Mouse (Mus musculus) CD8-positive naive resting alpha-beta T cell, adult 2 months (primary cell): ENCODE results near the gene Fam120a.
A peak's percentile ranks its signal among the peaks of the same experiment; 100 is the strongest.

Source experiments
- DNase-seq, 2 experiments: peaks; one replicate each; pipeline ENCODE4 v3.0.0; 2022; ENCODE audit warnings: low read depth in 2 of 2, low spot score in 2 of 2

Gene Fam120a

GRCm38 (mm10) chr13:48919756-48920415, 47.9 kb downstream of the Fam120a start:
- DNase-seq = no peak

DNA sequence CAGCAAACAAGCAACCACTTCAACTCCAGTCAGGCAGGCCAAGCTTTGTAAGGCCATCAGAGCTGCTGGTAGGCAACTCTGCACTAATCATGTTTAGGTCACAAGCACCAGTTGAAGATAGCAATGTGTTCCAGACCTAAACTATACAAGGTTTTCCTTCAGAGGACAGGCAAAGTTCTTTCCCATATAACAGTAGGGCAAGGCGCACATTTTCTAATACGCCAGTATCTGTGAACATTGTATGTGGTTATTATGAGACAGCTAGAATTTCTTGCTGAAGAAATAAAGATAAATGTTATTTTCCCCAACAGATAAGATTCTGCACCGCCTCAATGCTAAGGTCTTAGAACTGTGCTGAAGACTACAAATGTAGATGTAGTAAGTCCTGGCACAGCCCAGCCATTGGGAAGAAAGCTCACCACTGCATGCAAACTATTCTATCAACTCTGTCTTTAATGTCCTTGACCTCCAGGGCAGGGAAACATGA, 50.7 kb downstream of the Fam120a start:
- DNase-seq = no peak

DNA sequence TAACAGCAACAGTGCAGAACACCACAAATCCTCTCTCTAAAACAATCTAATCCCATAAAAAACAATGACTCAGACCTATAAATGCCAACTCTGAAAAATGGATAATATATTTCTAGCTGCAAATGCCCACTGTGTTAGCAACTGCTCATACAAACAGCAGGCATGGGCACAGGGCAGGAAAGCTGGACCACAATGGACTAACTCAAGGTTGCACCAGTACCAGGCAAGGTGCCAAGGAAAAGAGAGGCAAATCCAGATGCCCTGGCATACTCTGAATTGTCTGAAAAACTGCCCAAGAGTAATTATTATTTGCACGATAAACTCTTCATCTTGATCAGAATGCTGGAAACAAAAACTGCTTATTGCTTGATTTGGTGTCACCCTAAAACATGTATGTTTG, 54.1 kb downstream of the Fam120a start:
- DNase-seq = no peak

DNA sequence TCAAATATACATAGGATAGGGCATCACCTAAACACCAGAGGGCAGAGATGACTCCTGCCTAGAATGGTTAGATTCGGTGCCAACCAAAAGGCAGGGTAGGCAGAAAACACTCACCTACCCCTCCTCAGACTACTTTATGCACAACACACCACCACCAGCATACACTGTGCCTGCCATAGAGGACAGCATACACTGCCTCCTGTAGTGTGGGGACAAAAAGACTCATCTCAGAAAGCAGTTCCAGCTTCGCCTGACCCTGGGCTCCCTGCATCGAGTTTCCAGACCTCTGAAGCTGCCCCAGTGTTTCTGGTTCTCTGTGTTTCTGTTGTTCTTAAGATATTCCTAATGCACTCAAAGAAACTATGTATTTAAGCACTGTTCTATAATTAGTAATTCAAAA, 54.7 kb downstream of the Fam120a start:
- no peak for DNase-seq

DNA sequence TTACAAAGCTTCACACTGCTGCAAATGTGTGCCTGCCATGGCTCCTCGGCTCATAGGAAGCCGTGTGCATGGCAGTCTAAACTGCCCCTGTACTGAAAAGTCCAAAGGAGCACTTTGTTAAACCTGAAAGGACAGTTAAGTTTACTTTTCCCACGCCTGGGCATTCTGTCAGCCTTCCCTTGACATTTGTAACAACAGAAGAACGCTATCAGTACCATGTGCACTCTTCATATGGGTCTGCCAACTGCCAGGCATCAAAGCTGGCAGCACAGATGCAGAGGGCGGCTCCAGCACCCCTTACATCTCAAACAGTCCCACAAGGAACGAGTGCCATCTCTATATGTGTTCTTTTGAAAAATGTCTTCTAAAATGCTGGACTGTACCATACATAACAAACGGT, 56.4 kb downstream of the Fam120a start:
- no peak for DNase-seq

GRCm38 (mm10) chr13:48905458-48905857, 62.4 kb downstream of the Fam120a start:
- no peak for DNase-seq

- DNase-seq = no peak
Measured at GRCm38 (mm10) chr13:48895376-48895775, 72.4 kb downstream of the Fam120a start.

DNA sequence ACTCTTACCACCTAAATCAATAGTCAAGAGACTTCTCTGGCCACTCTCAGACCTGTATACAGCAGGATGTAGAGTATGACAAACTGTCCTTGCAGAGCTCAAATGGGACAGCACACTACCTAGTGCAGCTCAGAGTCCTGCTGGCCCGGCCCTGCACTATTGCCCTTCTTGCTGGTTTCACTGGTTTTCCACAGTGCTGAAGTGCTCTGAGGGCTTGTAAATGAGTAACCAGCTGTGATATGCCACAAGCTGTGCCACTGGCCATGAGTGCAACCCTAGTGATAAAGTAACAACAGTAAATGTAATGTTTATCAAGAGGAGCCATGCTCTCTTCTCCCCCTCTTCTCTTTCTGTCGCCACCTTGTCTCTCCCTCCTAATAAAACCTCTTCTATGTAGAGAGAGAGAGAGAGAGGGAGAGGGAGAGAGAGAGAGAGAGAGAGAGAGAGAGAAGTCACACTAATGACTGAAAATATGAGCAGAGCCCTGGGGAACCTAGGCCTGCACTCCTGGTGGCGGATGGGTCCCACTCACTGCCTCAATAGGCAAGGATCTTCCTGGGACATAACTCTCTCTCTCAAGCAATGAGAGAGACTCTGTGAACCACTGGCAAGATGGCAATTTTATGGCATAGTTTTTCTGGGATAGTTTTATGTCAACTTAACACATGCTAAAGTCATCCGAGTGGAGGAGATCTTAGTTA, 77.4 kb downstream of the Fam120a start:
- no peak for DNase-seq

GRCm38 (mm10) chr13:48878534-48878933, 89.3 kb downstream of the Fam120a start:
- peak; percentile 96 to 97 for DNase-seq

DNA sequence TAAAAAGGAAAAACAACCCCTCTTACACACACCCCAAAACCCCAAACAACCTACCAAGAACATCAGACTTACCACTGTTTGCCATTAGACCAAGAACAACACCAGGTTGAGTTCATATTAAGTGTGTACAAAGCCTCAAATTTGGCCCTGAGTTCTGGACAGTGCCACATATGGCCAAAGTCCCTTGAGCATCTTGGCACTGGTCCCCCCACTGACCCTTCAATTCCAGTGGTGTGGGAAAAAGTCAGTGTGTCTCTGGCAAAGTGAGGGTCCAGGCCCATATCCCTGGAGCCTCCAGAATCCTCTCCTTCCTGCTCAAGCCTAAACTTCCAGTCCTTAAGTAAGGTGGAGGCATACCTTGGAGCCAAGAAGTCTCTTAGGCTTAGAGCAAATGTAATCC, 90.0 kb downstream of the Fam120a start:
- DNase-seq = no peak

GRCm38 (mm10) chr13:48872726-48873125, 95.1 kb downstream of the Fam120a start:
- DNase-seq = no peak

GRCm38 (mm10) chr13:48871887-48872606, 95.8 kb downstream of the Fam120a start:
- DNase-seq = no peak

DNA sequence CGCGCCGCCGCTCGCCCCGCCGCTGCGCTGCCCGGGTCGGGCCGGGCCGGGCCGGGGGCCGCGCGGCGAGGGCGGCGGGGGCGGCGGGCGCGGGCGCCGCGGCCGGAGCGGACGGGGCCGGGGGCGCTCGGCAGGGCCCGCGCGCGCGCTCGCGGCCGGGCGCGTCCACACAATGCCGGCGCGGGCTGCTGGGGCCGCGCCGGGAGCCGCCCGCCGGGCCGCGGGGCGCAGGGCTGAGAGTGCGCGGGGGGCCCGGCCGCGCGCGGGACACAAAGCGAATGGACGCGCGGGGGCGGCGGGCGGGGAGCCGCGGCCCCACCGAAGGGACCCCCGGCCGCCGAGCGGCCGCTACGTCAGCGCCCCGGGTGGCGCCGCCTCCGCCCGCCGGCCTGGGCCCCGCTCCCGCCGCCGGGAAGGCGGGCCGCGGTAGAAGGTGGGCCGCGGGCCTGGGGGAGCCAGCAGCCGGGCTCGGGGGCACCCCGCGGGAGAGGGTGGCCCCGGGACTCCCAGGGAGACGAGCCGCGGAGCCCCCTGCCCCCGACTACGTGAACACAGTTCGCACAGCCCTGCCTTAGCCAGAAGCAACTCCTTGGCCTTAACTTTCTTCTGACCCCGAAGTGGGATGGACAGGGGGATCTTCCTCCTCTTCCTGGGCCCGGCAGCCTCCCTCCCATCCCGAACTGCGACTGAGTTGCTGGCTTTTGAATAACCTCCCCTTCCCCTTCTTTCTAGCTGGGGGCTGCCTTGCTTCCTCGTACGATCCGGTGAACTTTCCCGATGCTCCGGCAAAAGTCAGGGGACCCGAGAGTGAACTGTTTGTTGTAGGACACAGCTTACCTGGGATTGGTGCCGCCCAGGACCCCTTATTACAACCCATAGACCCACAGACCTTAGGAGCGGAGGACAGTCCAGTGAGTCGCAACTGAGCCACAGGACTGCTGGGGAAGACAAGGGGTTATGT, 96.8 kb downstream of the Fam120a start, which contains the start of gene Phf2:
Gene Phf2 (minus strand): TSS at position 349 of the 961 bp plus-strand sequence.
- DNase-seq = peak in 1 of 2 experiments; percentile 15

DNA sequence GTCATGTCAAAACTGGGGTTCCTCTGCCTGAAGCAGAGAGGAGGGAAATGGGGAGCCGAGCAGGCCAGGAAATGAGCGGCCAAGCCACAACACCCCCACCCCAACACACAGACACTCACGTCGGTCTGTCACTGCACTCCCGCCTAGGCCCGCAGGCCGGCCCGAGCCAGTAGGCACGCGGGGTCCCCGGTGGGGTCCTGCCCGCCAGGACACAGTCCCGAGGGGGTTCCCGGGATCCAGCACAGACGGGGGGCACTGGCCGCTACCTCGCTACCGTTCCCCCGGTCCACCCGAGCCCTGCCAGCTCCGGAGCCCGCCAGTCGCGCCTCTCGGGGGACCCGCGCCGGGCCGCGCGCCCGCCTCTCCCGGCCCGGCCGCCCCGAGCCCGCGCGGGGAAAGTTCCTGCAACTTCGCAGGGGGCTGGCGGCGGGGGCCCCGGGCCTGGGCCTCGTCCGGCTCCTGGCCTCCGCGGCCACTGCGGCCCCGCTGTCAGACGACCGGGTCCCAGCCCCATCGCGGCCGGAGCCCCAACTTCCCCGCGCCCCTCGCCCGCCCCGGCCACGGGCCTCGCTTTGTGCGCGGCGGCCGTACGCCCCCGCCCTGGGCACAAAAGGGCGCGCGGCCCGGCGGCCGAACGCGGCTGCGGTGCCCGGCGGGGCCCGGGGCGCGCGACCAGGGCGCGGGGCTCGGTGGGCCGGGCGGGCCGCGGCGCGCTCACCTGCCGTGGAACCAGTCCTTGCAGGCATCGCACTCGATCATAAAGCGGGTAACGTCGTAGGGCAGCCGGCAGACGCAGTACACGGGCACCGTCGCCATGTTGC, 97.7 kb downstream of the Fam120a start:
- DNase-seq = peak; percentile 52 to 54

DNA sequence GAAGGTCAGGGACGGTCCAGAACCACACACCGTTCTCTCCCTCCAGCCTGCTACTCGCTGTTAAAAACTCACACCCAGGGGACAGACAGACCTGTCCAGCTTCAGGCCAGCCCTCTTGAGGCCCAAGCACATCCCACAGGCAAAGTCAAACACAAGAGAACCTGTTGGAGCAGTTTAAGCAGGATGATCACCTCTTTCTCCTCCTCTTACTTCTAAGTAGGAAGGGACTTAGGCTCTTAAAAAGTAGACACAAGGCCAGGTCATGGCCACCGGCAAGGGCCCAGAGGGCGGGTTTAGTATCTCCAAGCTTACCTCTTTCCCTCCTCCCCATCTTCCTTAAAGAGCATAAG, 98.2 kb downstream of the Fam120a start:
- no peak for DNase-seq

- no peak for DNase-seq
Measured at GRCm38 (mm10) chr13:48869088-48869487, 98.7 kb downstream of the Fam120a start.

- no peak for DNase-seq
Measured at GRCm38 (mm10) chr13:48864673-48865356, 103.0 kb downstream of the Fam120a start.

GRCm38 (mm10) chr13:48863556-48863955, 104.3 kb downstream of the Fam120a start:
- DNase-seq = peak in 1 of 2 experiments; percentile 11

- no peak for DNase-seq
Measured at GRCm38 (mm10) chr13:48861913-48862312, 105.9 kb downstream of the Fam120a start.
